Mouse (Mus musculus) bone marrow macrophage, adult 2 months (primary cell): ENCODE measurements around the gene Fignl2. TPM values are rescaled to one million over a fixed set of nuclear protein-coding genes. Genes with fewer than 3 reads are reported as not detected.

Source experiments
- H3K27ac ChIP-seq: 2 replicates; pipeline ENCODE4 v1.5.1; 2012; ENCODE audit warnings: low read depth, low read length; ENCODE audit not compliant: insufficient read depth
- H3K4me1 ChIP-seq: 2 replicates; pipeline ENCODE4 v1.6.1; 2012; ENCODE audit warnings: low read length; ENCODE audit not compliant: control insufficient read depth, insufficient read depth
- H3K4me3 ChIP-seq: 2 replicates; pipeline ENCODE4 v1.5.1; 2012; ENCODE audit warnings: mild to moderate bottlenecking, low read length, moderate library complexity; ENCODE audit not compliant: insufficient read depth
- CTCF ChIP-seq: IDR thresholded peaks from 2 replicates; pipeline ENCODE4 v1.5.1; 2012; ENCODE audit warnings: low read depth, mild to moderate bottlenecking, low read length, moderate library complexity
- POLR2A ChIP-seq: IDR thresholded peaks from 2 replicates; pipeline ENCODE4 v1.6.1; 2012; ENCODE audit warnings: mild to moderate bottlenecking, low read depth, low read length, borderline replicate concordance
- polyA plus RNA-seq: library from polyadenylated mRNA; stranded (reverse); fragments of >200 nt; gene quantifications from 2 replicates; pipeline ENCODE4 v1.2.4, GENCODE M21; 2012; ENCODE audit not compliant: missing spikeins, insufficient read depth, insufficient read length

Gene Fignl2
- polyA plus RNA-seq, 1 experiment: 2.8 TPM

DNA sequence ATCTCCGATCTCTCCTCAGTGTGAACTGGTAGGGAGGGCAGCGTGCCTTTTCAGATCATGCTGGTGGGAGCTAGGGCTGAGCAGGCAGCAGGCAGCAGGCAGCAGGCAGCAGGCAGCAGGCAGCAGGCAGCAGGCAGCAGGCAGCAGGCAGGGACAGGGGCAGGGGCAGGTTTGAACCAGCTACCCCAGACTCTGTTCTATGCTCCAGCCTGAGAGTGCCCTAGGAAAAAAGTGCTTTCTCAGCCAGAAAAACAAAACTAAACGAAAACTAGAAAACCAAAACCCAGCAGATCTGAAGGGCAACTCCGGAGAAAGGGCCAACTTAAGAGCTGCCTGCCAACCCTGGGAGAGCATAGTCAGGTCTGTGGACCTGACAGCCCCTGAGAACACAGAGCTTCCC is 9.7 kb downstream of the Fignl2 start:
- TF ChIP-seq CTCF: no peak
- TF ChIP-seq POLR2A: no peak
- Histone ChIP-seq H3K4me3 (no peak overlapping the region), H3K4me1 (no peaks in the 10 kb centered on the region), H3K27ac (no peak overlapping the region)

GRCm38 (mm10) chr15:101068029-101068428 is 10.3 kb downstream of the Fignl2 start:
- no peak overlapping the region for H3K27ac ChIP-seq
- H3K4me1 ChIP-seq: no peaks in the 10 kb centered on the region
- H3K4me3 ChIP-seq: no peak overlapping the region
- TF ChIP-seq CTCF (no peak), POLR2A (no peak)

DNA sequence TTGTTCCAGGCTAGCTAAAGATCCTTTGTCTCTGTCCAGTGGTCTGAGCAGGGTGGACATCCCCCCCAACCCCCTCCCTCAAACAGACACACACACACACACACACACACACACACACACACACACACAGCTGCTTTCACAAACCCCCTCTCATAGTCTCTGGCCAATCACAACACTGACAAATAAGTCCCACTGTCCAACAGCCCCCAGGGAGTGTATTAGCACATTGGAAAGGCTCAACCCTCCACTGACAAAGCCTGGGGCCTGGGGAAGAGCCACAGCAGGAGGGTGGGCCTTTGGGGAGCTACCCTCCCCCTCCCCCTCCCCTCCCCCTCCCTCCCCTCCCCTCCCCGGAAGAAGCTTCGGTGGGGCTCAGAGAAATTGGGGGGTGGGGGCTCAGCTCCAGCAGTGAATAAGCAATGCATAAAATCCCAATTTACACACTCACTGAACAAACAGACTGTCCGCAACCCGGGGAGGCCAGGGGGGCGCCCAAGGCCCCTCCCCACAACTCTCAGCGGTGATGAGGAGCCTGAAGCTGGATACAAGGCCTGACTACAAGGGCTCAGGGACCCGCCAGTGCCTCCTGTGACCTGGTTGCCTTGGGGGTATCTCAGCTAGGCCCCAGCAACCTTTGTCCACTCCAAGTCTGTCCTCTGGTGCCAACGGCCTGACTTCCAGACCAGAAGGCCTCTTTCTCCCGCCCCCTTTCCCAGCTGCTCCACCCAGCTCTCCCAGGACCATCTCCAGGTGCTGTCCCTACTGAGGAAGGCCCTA is 11.3 kb downstream of the Fignl2 start:
- Histone ChIP-seq H3K4me3 (no peak overlapping the region), H3K27ac (no peak overlapping the region), H3K4me1 (no peaks in the 10 kb centered on the region)
- TF ChIP-seq CTCF (no peak), POLR2A (no peak)

DNA sequence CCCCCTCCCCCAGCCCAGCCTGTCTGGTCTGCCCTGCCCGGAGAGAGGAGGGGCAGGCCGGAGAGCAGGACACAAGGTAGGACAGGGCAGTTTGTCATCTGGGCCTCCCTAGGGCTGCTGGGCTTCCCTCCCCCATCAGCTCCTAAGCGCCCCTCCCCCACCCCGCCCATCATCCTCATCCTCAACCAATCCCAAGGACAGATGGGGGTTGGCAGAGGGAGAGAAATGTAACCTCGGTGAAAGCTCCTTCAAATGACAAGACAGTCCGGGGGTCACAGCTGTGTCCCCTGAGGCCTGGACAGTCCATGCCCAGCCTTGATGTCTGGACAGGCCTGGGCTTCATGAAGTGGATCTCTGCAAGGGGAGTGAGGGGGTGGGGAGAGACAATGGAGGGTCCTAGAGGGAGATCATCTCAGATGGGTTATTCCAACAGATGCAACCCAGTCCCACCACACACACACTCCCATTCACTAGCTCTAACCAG is 12.0 kb downstream of the Fignl2 start:
- TF ChIP-seq CTCF (no peak), POLR2A (no peak)
- Histone ChIP-seq H3K4me3 (no peak overlapping the region), H3K27ac (no peak overlapping the region), H3K4me1 (no peaks in the 10 kb centered on the region)

DNA sequence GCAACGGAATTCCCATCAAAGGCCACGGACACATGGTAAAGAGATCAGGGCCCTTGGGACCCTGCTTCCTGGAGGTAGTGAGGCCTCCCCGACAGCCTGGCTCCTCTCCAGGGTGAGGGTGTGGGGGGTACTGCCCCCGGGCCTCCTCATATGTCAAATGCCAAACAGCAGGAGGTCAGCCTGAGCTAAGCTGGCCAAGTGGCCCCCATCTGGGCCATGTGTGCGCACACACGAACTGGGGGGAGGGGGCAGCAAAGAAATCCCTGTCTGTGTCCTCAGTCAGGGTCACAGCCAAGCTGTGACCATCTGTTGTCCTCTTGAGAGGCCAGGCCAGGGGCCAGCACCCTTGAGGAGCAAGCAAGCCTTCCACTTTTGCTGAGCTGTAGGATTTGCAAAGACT is 13.3 kb downstream of the Fignl2 start:
- no peaks in the 10 kb centered on the region for H3K4me1 ChIP-seq
- TF ChIP-seq CTCF: no peak
- TF ChIP-seq POLR2A: no peak
- H3K27ac ChIP-seq: no peak overlapping the region
- H3K4me3 ChIP-seq: no peak overlapping the region

DNA sequence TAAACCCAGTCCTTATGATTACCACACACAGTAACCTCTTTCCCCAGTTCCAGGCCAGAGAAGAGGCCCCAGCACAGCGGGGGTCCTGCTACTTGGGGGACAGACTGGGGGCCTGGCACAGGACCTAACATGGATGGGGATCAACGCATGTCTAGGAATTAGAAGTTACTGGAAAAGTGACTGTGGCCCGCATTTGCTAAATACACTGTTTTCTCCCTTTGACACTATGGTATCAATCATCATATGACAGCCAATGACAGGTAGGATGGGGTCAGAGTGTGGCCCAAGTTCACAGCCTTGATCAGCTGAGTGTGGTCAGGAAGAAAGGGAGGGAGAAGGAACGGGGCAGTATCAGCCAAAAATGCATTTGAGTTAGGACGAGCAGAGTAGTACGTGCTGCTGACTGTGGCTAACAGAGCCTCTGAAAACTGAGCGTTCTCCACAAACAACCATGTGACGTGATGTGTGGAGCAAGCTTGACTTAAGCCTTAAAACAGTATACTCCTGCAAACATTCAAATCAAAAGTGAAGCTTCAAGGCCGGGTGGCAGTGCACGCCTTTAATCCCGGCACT is 18.0 kb downstream of the Fignl2 start:
- no peaks in the 10 kb centered on the region for H3K4me1 ChIP-seq
- H3K27ac ChIP-seq: no peak overlapping the region
- TF ChIP-seq CTCF: no peak
- TF ChIP-seq POLR2A: no peak
- H3K4me3 ChIP-seq: no peak overlapping the region

DNA sequence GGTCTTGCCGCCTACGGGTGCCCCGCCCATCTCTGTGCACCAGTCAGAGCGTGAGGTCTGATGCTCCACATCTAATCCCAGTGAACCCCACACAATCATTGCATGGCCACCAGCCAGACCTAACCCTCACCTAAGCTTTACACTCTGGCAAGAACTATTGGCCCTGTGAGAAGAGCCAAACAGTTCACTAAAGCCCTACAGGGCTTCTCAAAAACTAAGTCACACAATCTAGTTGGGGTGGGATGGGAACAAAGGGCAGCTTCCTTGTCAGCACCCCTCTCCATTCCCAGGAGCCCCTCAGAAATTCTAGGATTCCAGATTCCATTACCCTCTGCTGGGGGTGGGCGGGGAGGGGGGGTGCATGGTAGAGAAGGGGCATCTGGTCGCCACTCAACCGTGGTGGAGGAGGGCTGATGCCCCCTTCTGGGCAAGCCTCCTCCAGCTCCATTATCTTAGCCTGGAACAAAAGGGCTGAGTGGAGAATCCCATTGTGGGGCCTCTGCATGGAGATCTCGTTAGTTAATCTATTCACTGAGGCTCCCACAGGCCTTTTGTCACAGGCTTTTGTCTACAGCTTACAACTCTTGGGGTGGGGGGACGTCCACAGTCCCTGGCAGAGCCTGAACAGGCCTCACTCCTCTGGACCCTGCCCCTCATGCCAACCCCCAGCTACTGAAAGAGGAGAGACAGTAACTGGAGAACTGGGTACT is 18.6 kb downstream of the Fignl2 start:
- no peak overlapping the region for H3K27ac ChIP-seq
- TF ChIP-seq CTCF (no peak), POLR2A (no peak)
- H3K4me3 ChIP-seq: no peak overlapping the region
- no peaks in the 10 kb centered on the region for H3K4me1 ChIP-seq

DNA sequence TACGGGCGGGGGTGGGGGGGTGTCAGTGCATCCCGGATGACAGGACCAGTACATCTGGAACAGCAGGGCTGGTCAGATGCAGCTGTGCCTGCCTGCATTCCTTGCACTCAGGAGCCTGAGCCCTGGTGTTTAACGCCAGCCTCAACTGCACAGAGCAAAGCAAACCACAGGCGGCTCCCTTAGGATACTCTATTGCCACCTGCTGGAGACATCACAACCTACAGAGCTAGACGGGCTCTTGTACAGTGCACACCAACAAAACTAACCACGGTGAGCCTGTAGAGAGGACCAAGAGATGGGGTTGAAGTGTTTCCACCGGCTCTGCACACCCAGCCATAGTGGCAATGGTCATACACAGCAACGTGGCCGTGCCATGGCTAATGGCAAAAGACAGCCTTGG is 22.1 kb downstream of the Fignl2 start:
- no peak overlapping the region for H3K4me3 ChIP-seq
- no peaks in the 10 kb centered on the region for H3K4me1 ChIP-seq
- TF ChIP-seq POLR2A: no peak
- no peak for TF ChIP-seq CTCF
- H3K27ac ChIP-seq: no peak overlapping the region

DNA sequence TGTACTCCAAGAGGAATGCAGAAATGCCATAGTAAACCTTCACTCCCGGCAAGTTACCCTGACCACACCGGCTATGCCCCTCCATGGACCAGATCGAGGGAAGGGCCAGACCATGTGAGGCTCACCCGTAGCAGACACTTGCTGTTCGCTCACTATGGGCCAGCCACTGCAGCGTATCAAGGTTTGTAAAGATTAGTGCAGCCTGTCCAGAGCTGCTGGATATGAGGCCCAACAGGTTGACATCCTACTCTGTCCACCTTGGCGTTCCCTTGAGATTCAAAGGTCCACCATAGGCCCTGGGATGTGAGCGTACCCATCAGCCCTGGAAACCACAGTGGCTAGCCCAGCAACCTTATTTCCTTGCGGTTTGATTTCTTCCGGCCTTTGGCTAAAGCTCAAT is 23.8 kb downstream of the Fignl2 start:
- Histone ChIP-seq H3K4me1 (no peaks in the 10 kb centered on the region), H3K4me3 (no peak overlapping the region), H3K27ac (no peak overlapping the region)
- TF ChIP-seq CTCF: no peak
- TF ChIP-seq POLR2A: no peak
